Mouse (Mus musculus): ENCODE data around the gene D630036H23Rik.

GRCm38 (mm10) chr12:36344131-36344530 lies 37.9 kb downstream of the D630036H23Rik start:
- no peak for TF ChIP-seq CTCF (IDR thresholded peaks at IDR 0.05; ENCODE audit: low read depth, low read length)
- TF ChIP-seq POLR2A (IDR thresholded peaks at IDR 0.05; ENCODE audit: borderline replicate concordance, low read depth, low read length) = no peak
